Mouse (Mus musculus) thymus, postnatal 10 days (tissue): ENCODE data around the gene Mybph.
"Not testable (repeated sequence)": the region's sequence is repeated elsewhere in the genome, so short reads cannot be mapped to it uniquely, and the experiment has no call there.

Experiments used
- DNase-seq, 2 experiments: peaks; one replicate each; pipeline ENCODE4 v3.0.0; 2021; ENCODE audit warnings: low spot score in 2 of 2

Gene Mybph

DNA sequence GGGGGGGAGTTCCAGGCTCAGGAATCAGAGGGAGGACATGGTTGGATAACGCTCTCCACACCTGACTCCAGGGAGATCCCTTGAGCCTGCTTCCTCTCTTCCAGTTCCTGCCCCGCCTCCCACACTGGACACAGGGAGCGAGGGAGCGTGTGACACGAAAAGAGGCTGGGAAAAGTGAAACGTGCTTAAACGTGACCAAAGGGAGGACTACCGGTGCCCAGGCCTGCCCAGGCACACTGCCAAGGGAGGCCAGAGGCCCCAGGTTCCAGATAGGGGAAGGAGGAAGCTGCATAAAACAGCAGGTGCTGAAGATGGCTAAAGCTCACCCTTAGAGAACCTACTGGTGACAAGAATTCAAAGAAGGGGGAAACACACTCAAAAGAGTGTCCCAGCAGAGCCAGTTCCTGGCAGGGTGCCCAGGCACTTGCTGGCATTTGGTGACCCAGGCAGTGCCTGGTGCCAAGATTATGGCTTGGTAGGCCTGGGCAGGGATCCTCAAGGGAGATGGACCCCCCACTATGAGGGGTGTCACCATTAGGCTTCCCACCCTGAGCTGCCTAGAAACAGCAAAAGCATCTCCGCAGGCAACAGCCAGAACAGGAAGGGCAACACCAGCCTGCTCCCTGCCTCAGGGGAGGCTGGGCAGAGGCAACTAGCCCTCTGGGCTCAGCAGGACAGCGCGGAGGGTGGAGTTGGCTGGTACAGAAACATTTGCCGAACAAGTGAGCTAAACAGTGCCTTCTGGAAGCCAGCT, 39.7 kb downstream of the Mybph start:
- no peak for DNase-seq

DNA sequence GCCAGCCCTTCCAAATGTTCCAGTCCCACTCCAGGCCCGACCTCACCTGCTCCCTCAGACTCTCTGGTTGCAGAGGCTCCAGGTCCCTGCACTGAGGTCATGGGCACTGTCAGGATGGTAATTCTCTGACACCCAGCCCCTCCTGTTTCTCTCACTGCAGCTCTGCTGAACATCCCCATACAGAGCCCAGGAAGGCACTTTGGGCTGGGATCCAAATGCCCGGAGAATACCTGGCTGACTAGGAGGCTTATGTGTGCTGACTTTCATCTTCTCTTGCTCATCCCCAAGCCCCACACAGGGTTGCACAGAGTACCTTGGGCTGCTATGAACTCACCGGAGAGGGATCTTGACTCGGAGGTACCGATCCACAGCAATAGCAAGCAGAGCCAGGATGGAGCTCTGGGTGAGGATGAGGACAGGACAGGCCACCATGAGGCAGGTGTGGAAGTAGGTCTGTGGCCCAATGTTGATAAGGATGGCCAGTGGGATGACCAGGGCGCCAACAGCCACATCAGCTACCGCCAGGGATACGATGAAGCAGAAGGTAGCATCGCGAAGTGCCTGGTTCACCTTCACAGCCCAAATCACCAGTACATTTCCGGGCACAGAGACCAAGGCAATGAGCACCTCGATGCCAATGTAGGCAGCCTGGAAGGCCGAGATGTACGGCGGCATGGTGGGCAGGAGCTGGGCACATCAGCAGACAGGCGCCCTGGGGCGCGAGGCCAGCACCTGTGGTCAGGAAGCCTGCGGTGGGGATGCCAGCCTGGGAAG, 40.6 kb downstream of the Mybph start:
- DNase-seq: no peak

DNA sequence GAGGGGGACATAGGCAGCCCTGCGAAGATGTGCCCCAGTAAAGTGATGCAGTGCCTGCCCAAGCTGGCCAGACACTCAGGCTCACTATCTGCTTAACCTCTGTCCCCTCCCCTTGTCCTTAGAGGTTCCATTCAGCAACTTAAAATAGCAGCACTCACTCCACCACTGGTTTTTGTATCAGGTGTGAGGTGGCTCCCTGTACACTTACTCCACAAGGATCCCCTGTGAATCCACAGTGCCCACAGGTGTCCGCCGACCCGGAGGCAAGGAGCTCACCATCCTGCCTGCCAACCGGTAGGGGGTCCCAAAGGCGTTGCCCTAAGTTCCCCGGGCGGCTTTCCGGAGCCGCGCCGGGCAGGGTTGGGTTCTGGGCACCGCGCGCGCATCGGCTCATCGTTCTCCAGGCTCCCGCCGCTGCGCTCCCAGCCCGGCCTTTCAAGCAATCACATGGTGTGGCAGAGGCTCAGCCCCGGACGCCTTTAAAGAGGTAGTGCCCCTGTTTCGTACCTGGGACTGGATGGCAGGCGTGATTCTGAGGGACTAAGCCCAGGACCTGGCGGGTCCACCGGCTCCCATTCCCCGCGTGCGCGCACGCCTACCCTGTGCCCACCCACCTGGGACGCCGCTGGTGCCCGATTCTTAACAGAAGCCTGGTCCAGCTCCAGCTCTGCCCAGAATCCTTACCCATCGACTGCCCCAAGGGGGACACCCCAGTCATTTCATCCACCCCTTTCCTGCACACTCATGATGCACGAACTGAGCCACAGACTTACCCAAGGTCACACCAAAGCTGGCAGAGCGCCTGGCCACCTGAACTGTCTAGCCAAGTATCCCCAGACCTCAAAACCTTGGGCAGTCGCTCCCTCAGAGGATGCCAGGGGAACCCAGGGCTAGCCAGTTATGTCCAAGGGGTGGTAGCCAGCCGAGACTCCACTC, 41.5 kb downstream of the Mybph start:
- DNase-seq: no peak

DNA sequence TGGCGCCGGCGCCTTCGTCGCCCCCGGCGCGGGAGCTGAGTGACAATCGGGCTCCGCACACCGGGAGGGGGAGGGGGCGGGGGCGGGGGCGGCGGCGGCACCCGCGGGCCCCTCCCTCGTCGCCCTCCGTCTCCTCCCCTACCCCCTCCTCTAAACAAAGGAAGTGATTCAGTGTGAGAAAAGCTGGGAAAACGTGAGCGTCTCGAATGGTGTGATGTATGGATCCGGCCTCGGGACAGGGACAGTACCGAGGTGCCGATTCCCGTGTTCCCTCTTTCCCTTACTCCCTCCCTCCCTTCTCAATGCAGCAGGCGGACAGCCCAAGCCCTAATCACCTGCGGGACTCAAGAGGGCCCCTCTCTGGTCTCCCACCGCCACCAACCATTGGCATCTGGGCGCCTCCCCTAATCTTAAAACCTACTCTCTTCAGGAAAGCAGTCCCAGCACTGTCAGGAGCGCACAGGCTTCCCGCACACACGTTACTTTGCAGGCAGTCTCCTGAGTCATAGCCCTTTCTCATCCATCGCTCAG, 42.2 kb downstream of the Mybph start, which contains the start of gene Adora1:
Gene Adora1, minus strand, starts transcription at position 41 of the 531 bp plus-strand sequence.
- DNase-seq: no peak

DNA sequence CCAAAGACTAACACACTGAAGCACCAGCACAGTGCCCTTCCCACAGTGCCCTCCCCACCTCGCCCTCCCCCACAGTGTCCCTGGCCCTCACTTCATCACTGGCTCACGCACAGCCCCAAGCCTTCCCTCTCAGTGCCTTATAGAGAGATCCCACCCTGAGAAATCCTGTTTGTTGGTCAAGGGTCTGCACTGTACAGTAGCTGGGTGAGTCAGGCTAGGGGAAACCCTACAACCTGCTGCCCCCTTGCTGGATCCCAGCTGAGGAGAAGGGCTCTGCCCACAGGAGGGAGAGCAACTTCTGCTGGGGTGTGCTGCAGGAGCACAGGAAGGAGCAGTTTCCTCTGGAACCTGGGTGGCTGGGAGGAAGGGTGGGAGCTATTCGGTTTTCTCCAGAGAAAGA, 42.9 kb downstream of the Mybph start:
- no peak for DNase-seq

DNA sequence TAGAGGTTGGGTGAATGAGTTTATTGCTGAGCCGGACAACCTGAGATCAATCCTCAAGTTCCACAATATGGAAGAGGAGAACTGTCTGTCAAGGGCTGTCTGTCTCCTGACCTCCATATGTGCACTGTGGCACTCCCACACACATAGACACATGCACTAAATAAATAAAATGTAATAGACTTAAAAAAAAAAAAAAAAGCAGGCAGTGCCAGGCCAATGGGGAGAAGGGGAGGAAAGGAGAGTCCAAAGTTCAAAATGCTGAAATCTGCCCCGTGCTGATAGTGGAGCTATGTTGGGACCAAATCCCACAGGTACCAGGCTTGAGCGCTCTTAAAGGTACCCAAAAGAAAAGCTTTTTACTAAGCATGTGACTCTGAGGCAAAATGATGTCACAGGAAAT, 44.2 kb downstream of the Mybph start:
- no peak for DNase-seq

DNA sequence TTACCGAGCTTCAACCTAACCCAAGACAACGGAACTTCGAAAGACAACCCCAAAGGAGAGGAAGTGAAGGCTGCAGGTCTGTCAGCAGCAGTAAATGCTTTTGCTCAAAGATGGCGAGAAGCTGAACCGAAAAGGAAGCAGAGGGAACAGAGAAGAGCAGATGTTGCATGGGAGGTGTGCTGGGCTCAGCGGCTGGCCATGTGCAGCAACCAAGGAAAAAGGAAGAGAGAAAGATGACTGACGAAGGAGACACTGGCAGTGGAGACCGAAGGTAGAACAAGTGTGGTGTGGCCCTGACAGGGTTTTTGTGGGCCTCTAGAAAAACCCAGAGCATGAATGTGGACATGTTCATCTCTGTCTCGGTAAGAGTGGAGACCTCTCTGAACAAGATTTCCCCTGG, 47.5 kb downstream of the Mybph start:
- no peak for DNase-seq

DNA sequence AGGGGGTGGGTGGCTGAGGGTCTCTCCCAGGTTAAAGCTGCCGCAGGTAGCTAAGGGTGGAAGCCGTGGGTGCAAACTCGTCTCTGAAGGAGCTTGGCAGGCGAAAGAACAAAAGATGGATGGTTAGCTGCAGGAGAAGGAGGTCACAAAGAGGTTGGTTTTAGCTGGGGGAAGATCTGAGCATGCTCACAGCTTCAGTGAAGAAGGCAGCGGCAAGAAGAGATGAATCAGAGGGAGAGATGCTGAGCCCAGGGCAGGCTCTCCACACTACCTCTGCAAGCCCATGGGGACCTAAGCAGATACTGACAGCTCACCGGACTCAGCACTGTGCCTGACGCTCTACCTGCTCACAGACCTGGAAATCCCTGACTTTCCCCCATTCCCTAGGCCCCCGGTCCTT, 48.0 kb downstream of the Mybph start:
- DNase-seq: no peak

DNA sequence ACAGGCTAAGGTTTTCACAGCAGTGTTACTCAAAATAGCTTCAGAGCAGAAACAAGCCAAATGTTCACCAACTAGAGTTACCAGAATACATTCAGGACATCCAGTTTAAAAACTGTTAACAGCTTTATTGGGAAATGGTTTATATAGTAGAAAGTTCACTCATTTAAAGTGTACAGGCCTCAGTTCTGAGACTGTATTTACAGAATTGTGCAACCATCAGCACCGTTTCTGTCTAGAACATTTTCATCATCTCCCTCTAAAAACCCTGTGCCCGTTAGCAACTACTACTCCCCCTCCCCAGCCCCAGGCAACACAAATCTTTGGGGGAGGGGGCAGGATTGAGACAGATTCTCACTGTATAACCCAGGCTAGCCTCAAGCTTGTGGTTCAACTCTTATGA, 49.0 kb downstream of the Mybph start:
- no peak for DNase-seq

DNA sequence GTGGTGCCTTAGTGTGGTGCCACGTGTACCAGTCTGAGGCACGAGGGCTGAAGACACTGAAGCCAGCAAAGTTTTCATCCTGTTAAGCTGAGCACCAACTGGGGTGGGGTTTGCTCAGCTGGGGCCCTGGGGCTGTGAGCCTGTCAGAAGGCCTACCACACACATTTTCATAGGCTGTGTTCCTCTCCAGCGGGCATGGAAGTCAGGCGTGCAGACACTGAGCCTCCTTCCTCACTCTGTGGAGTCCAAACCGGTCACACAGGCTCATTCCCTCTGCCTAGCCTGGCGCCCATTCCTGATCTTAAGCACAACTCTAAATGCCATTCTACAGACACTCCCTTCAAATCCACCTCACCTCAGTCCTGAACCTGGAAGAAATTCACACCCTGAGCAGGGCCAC, 50.3 kb downstream of the Mybph start:
- DNase-seq: no peak

DNA sequence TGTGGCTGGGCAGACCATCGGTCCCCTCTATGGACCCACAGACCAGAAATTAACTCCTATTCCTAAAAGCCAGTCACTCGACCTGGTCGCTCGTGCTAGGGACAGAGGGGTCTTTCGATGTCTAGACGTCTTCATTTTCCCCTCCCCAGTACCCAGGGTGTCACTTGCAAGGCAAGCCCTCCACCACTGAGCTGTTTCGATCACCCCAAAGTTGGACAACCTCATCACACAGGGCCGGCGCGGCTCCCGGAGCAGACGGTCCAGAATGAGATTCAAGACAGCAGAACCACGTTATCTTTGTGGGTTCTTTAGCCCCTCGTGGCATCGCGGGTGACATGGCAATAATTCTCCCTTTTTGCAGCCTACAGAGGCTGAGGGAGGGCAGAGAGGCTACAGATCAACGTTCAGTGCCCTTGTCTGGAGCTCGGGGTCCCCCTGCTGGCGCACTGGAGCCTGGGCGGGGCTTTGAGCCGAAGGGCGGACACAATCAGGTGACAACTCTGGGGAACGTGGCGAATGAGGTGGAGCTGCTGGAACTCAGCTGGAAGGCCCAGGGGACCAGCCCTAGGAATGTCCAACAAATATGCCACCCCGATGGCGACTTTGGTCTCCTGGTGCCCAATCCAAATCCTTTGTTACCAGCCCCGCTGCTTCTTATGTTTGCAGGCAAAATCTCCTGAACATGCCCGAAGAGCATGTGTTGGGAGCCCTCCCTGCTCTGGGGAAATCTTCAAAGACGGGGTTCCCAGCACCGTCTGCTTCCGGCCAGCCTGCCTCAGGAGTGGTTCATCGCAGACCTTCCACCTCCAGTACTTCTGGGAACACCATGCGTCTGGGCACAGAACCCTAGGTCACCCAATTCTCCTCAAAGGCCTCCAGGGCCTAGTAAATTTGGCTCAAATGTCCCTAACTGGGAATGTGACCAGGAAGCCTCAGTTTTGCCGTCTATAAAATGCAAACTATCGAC, 51.0 kb downstream of the Mybph start:
- DNase-seq: peak; percentile 55 to 82

DNA sequence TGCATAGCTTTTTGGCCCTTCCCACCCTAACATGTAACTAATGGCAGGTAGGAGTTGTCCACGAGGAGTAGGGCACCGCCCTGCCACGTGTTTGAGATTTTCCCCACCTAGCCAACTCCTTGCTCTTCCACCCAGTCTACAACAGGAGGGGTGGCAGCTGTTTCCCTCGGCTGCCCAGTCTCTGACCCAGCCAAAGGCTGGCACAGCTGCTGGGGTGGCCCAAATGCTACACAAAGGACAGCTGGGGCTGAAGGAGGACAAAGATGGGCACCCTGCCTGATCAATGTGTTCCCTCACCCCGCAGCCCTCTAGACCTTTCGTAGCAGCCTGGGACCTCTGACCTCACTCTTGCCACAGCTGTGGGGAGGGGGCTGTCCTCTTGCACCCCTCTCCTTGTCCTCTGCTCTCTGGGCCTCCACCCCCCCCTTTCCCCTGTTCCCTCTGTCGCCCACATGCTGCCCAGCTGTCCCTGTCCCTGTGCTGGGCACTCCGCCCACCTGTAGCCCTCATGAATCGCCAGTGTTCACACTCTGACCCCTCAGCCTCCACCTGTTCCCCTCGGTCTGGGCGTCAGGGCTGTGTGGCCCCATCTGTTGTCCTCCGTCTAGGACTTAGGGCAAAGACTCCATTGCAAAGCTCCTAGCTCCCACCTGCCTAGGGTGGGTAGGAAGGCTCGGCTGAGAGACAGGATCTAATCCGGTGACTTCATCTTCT, 51.9 kb downstream of the Mybph start:
- DNase-seq: no peak

DNA sequence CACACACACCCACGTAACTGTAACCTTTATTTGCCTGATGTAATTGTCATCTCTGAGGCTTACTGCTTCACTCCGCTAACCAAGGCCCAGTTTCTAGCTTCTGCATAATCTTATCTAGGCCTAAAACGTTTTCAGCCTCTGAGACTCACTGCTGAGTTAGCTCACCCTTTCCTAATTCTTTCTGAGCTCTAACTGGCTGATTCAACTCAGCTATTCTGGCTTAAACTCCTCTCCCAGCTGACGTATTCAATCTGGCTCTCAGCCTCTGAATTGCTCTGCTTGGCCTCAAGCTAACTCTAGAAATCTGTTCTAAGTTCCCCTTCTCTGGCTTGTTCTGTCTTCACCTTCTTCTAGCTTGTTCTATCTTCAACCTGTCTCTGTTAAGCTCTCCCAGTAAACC, 53.3 kb downstream of the Mybph start:
- DNase-seq: no peak

DNA sequence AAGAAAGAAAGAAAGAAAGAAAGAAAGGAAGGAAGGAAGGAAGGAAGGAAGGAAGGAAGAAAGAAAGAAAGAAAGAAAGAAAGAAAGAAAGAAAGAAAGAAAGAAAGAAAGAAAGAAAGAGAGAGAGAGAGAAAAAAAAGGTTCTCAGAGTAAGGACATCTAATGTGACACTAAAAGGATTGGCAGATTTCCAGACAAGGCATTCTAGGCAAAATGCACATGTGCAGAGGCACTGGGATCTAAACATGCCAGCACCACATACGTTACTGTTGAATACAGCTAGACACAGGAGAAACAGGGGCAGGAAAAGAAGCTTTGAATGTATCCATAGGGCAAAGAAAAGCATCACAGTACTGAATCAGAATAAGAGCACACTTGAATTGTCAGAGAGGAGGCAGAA, 56.4 kb downstream of the Mybph start:
- DNase-seq: not testable (repeated sequence)
